Mouse (Mus musculus): ENCODE data around the gene Ckmt2. TPM values are rescaled to one million over a fixed set of nuclear protein-coding genes. Genes with fewer than 3 reads are reported as not detected.
A peak's percentile ranks its signal among the peaks of the same experiment; 100 is the strongest.

Ckmt2 gene
- polyA plus RNA-seq, 1 experiment from 2014 or later = 1.8 TPM

- Histone ChIP-seq H3K9me3 (ENCODE audit: control insufficient read depth, low read length) (no peaks in the 10 kb centered on the region), H3K27ac (ENCODE audit: low read length) (no peak overlapping the region), H3K27me3 (ENCODE audit: control insufficient read depth, insufficient read depth, low read depth, low read length) (no peaks in the 10 kb centered on the region), H3K36me3 (ENCODE audit: control insufficient read depth, insufficient read depth, low read length) (no peaks in the 10 kb centered on the region), H3K4me1 (replicated peaks; ENCODE audit: control insufficient read depth, insufficient read depth, low read length) (no peaks in the 10 kb centered on the region), H3K4me3 (ENCODE audit: low read length) (no peak overlapping the region), H3K4me2 (ENCODE audit: low read depth, low read length) (no peak overlapping the region), H3K9ac (ENCODE audit: low read length) (no peak overlapping the region)
- WGBS = 36% methylated on average over 10 of the region's 10 CpGs
- ATAC-seq (ENCODE audit: low read depth) = peak; percentile 85
These were observed 31.7 kb upstream of the Ckmt2 start for GRCm38 (mm10) chr13:91908202-91908980.

- H3K9ac ChIP-seq (ENCODE audit: low read length) = no peak overlapping the region
- no peak overlapping the region for H3K4me3 ChIP-seq (ENCODE audit: low read length)
- H3K27ac ChIP-seq (ENCODE audit: low read length) = no peak overlapping the region
- H3K9me3 ChIP-seq (ENCODE audit: control insufficient read depth, low read length) = no peaks in the 10 kb centered on the region
- no peak overlapping the region for H3K4me2 ChIP-seq (ENCODE audit: low read depth, low read length)
- WGBS = 69% methylated on average over 3 of the region's 3 CpGs
- H3K4me1 ChIP-seq (replicated peaks; ENCODE audit: control insufficient read depth, insufficient read depth, low read length) = no peaks in the 10 kb centered on the region
- H3K27me3 ChIP-seq (ENCODE audit: control insufficient read depth, insufficient read depth, low read depth, low read length) = no peaks in the 10 kb centered on the region
- no peak for ATAC-seq (ENCODE audit: low read depth)
- no peaks in the 10 kb centered on the region for H3K36me3 ChIP-seq (ENCODE audit: control insufficient read depth, insufficient read depth, low read length)
These were observed 29.7 kb upstream of the Ckmt2 start for GRCm38 (mm10) chr13:91906338-91906737.

DNA sequence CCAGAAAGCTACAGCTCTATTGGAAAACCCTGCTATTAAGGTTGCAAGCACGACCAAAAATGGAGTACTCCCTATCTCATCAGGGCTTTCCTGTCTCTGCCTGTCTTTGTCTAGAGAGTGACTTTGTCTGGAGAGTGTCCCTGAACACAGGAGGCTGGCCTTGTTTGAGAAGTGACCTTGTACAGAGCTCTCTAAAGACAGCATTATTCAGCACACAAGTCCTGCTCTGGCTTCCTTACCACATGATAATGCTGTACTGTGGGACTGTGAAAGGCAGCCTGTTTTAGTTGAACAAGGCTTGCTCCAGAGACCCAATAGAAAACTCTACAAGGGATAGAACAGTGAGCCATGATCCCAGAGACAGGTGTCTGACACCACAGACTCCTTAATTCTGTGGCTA is 19.8 kb upstream of the Ckmt2 start:
- H3K4me3 ChIP-seq (ENCODE audit: low read length) = no peak overlapping the region
- H3K27ac ChIP-seq (ENCODE audit: low read length) = no peak overlapping the region
- no peak overlapping the region for H3K9ac ChIP-seq (ENCODE audit: low read length)
- no peak overlapping the region for H3K4me2 ChIP-seq (ENCODE audit: low read depth, low read length)
- H3K27me3 ChIP-seq (ENCODE audit: control insufficient read depth, insufficient read depth, low read depth, low read length) = no peaks in the 10 kb centered on the region
- no peaks in the 10 kb centered on the region for H3K36me3 ChIP-seq (ENCODE audit: control insufficient read depth, insufficient read depth, low read length)
- no peaks in the 10 kb centered on the region for H3K9me3 ChIP-seq (ENCODE audit: control insufficient read depth, low read length)
- no peak for ATAC-seq (ENCODE audit: low read depth)
- 40% methylated on average over 1 of the region's 1 CpGs for WGBS
- no peaks in the 10 kb centered on the region for H3K4me1 ChIP-seq (replicated peaks; ENCODE audit: control insufficient read depth, insufficient read depth, low read length)

DNA sequence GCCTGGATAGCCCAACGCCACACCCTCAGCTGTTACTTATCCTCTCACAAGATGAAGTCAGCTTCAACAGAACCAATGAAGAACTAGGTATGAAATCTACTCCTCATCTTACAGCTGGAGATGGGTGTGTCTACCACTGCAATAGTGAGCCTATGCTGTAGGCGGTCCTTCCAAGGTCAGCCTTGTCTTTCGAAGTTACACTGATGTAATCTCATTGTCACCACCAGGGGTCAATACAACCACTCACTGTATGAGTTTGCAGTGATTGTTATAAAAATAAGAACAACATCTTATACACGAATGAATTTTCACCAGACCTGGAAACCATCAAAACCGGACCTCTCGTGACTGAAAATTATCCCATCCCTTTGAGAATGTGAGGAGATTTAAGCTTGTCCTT is 16.4 kb upstream of the Ckmt2 start:
- WGBS = 70% methylated on average over 6 of the region's 6 CpGs

GRCm38 (mm10) chr13:91890031-91890619 is 13.4 kb upstream of the Ckmt2 start:
- ATAC-seq (ENCODE audit: low read depth) = no peak
- H3K4me3 ChIP-seq (ENCODE audit: low read length) = no peak overlapping the region
- H3K4me2 ChIP-seq (ENCODE audit: low read depth, low read length) = no peak overlapping the region
- H3K9ac ChIP-seq (ENCODE audit: low read length) = no peak overlapping the region
- WGBS = 87% methylated on average over 6 of the region's 6 CpGs
- no peaks in the 10 kb centered on the region for H3K36me3 ChIP-seq (ENCODE audit: control insufficient read depth, insufficient read depth, low read length)
- no peaks in the 10 kb centered on the region for H3K9me3 ChIP-seq (ENCODE audit: control insufficient read depth, low read length)
- no peak overlapping the region for H3K27ac ChIP-seq (ENCODE audit: low read length)
- no peaks in the 10 kb centered on the region for H3K27me3 ChIP-seq (ENCODE audit: control insufficient read depth, insufficient read depth, low read depth, low read length)
- no peaks in the 10 kb centered on the region for H3K4me1 ChIP-seq (replicated peaks; ENCODE audit: control insufficient read depth, insufficient read depth, low read length)

More for the DNA sequence above, 16.4 kb upstream of the Ckmt2 start:
- ATAC-seq (ENCODE audit: low read depth) = no peak
- H3K9me3 ChIP-seq (ENCODE audit: control insufficient read depth, low read length) = no peaks in the 10 kb centered on the region
- H3K9ac ChIP-seq (ENCODE audit: low read length) = no peak overlapping the region
- H3K36me3 ChIP-seq (ENCODE audit: control insufficient read depth, insufficient read depth, low read length) = no peaks in the 10 kb centered on the region
- H3K4me1 ChIP-seq (replicated peaks; ENCODE audit: control insufficient read depth, insufficient read depth, low read length) = no peaks in the 10 kb centered on the region
- H3K4me2 ChIP-seq (ENCODE audit: low read depth, low read length) = no peak overlapping the region
- no peak overlapping the region for H3K27ac ChIP-seq (ENCODE audit: low read length)
- H3K27me3 ChIP-seq (ENCODE audit: control insufficient read depth, insufficient read depth, low read depth, low read length) = no peaks in the 10 kb centered on the region
- H3K4me3 ChIP-seq (ENCODE audit: low read length) = no peak overlapping the region

- 65% methylated on average over 5 of the region's 5 CpGs for WGBS
- Histone ChIP-seq H3K27me3 (ENCODE audit: control insufficient read depth, insufficient read depth, low read depth, low read length) (no peaks in the 10 kb centered on the region), H3K4me2 (ENCODE audit: low read depth, low read length) (no peak overlapping the region), H3K9ac (ENCODE audit: low read length) (no peak overlapping the region), H3K9me3 (ENCODE audit: control insufficient read depth, low read length) (no peaks in the 10 kb centered on the region), H3K4me1 (replicated peaks; ENCODE audit: control insufficient read depth, insufficient read depth, low read length) (no peaks in the 10 kb centered on the region), H3K4me3 (ENCODE audit: low read length) (no peak overlapping the region), H3K27ac (ENCODE audit: low read length) (no peak overlapping the region), H3K36me3 (ENCODE audit: control insufficient read depth, insufficient read depth, low read length) (no peaks in the 10 kb centered on the region)
- ATAC-seq (ENCODE audit: low read depth) = no peak
These were observed 8.2 kb upstream of the Ckmt2 start for GRCm38 (mm10) chr13:91884714-91885386.

DNA sequence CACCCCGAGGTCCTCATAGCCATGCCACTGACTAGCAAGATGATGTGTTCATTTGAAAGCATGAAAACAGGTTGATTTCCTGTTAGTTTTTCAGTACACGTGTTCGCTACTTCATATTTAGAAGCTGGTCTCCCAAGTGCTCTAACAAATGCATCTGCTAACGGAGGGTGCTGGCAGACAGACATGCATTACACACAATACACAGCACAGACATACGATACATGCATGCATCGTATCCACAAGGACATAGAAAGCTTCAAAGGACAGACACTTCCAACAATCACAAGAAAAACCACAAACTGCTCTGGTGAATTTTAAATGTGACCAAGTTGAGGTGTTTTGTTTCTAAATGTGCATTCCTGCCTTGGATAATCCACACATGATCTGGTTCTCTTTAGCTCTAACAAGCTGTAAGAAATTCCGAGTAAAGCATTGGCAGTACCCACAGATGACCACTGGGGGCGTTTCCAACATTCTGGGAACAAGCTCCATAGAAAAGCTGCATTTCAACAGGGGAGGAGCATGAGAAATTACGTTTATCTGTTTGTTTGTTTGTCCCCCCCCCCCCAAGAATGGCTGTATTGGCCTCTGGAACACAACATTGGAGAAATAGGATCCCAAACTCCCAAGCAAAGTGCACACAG is 5.3 kb upstream of the Ckmt2 start:
- H3K27ac ChIP-seq (ENCODE audit: low read length) = no peak overlapping the region
- no peaks in the 10 kb centered on the region for H3K36me3 ChIP-seq (ENCODE audit: control insufficient read depth, insufficient read depth, low read length)
- H3K9me3 ChIP-seq (ENCODE audit: control insufficient read depth, low read length) = no peaks in the 10 kb centered on the region
- no peak overlapping the region for H3K4me2 ChIP-seq (ENCODE audit: low read depth, low read length)
- H3K27me3 ChIP-seq (ENCODE audit: control insufficient read depth, insufficient read depth, low read depth, low read length) = no peaks in the 10 kb centered on the region
- H3K9ac ChIP-seq (ENCODE audit: low read length) = no peak overlapping the region
- H3K4me1 ChIP-seq (replicated peaks; ENCODE audit: control insufficient read depth, insufficient read depth, low read length) = no peaks in the 10 kb centered on the region
- no peak for ATAC-seq (ENCODE audit: low read depth)
- 57% methylated on average over 9 of the region's 9 CpGs for WGBS
- H3K4me3 ChIP-seq (ENCODE audit: low read length) = no peak overlapping the region

DNA sequence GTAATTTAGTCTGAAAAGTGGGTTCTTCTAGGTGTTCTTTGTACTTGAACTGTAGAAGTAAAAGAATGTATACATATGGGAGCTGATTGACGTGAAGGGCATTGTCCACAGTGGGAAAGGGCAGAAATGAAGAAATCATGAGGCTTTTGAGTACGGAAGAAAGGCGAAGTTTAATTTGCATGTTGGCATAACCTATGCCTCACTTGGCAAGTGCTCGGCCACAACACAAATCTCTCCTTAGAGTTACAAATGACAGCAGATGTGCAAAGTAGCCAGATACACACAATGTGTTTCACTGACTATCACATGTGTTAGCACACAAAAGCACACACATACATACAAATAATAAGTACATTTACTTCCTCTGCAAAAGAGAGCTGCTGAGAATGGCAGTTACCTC is 3.6 kb upstream of the Ckmt2 start:
- 79% methylated on average over 4 of the region's 4 CpGs for WGBS
- Histone ChIP-seq H3K4me2 (ENCODE audit: low read depth, low read length) (no peak overlapping the region), H3K9ac (ENCODE audit: low read length) (no peak overlapping the region), H3K36me3 (ENCODE audit: control insufficient read depth, insufficient read depth, low read length) (no peaks in the 10 kb centered on the region), H3K4me1 (replicated peaks; ENCODE audit: control insufficient read depth, insufficient read depth, low read length) (no peaks in the 10 kb centered on the region), H3K27ac (ENCODE audit: low read length) (no peak overlapping the region), H3K27me3 (ENCODE audit: control insufficient read depth, insufficient read depth, low read depth, low read length) (no peaks in the 10 kb centered on the region), H3K9me3 (ENCODE audit: control insufficient read depth, low read length) (no peaks in the 10 kb centered on the region), H3K4me3 (ENCODE audit: low read length) (no peak overlapping the region)
- ATAC-seq (ENCODE audit: low read depth) = no peak

- H3K9ac ChIP-seq (ENCODE audit: low read length) = no peak overlapping the region
- H3K27me3 ChIP-seq (ENCODE audit: control insufficient read depth, insufficient read depth, low read depth, low read length) = no peaks in the 10 kb centered on the region
- WGBS = 69% methylated on average over 3 of the region's 3 CpGs
- H3K4me2 ChIP-seq (ENCODE audit: low read depth, low read length) = no peak overlapping the region
- H3K4me3 ChIP-seq (ENCODE audit: low read length) = no peak overlapping the region
- no peaks in the 10 kb centered on the region for H3K4me1 ChIP-seq (replicated peaks; ENCODE audit: control insufficient read depth, insufficient read depth, low read length)
- no peaks in the 10 kb centered on the region for H3K9me3 ChIP-seq (ENCODE audit: control insufficient read depth, low read length)
- no peak for ATAC-seq (ENCODE audit: low read depth)
- H3K27ac ChIP-seq (ENCODE audit: low read length) = no peak overlapping the region
- H3K36me3 ChIP-seq (ENCODE audit: control insufficient read depth, insufficient read depth, low read length) = no peaks in the 10 kb centered on the region
These were observed 1.3 kb upstream of the Ckmt2 start for GRCm38 (mm10) chr13:91877996-91878395.
